Mouse (Mus musculus) heart, embryonic 14.5 days (tissue): ENCODE measurements around the gene Rnf182. TPM values are rescaled to one million over a fixed set of nuclear protein-coding genes. Genes with fewer than 3 reads are reported as not detected.

Experiments
- ATAC-seq: fragments of 200-750 bp; cut with Nextera tagmentation; 2 replicates; pipeline ENCODE4 v1.8.0; 2017; ENCODE audit warnings: low read depth, moderate TSS enrichment; ENCODE audit not compliant: insufficient number of reproducible peaks, insufficient read depth, low FRiP score
- H3K27ac ChIP-seq, 2 experiments: fragments of 200-500 bp in 1 of 2; fragments of 300-500 bp in 1 of 2; sonication (generic) in 1 of 2; replicated peaks in 1 of 2; 2 replicates each; pipeline ENCODE4 v1.5.1; 2012 to 2014; ENCODE audit warnings: low read depth in 2 of 2, low read length in 2 of 2, control low read depth in 1 of 2, mild to moderate bottlenecking in 1 of 2, mixed read lengths in 1 of 2; ENCODE audit not compliant: control insufficient read depth in 1 of 2, insufficient read depth in 1 of 2
- H3K27me3 ChIP-seq: fragments of 300-500 bp; sonication (generic); 2 replicates; pipeline ENCODE4 v1.6.1; 2014; ENCODE audit warnings: mild to moderate bottlenecking, low read length, control low read depth; ENCODE audit not compliant: control insufficient read depth, insufficient read depth
- H3K36me3 ChIP-seq: fragments of 300-500 bp; sonication (generic); 2 replicates; pipeline ENCODE4 v1.6.1; 2014; ENCODE audit warnings: mild to moderate bottlenecking, control low read depth, low read length, mixed read lengths; ENCODE audit not compliant: control insufficient read depth, insufficient read depth
- H3K4me1 ChIP-seq, 2 experiments: fragments of 200-500 bp in 1 of 2; fragments of 300-500 bp in 1 of 2; sonication (generic) in 1 of 2; 2 replicates each; pipeline ENCODE4 v1.6.1; 2012 to 2014; ENCODE audit warnings: low read length in 2 of 2, control low read depth in 1 of 2, mixed read lengths in 1 of 2; ENCODE audit not compliant: control insufficient read depth in 2 of 2, insufficient read depth in 2 of 2
- H3K4me2 ChIP-seq: fragments of 300-500 bp; sonication (generic); 2 replicates; pipeline ENCODE4 v1.6.1; 2014; ENCODE audit warnings: mild to moderate bottlenecking, low read length
- H3K4me3 ChIP-seq, 2 experiments: fragments of 200-500 bp in 1 of 2; fragments of 300-500 bp in 1 of 2; sonication (generic) in 1 of 2; 2 replicates each; pipeline ENCODE4 v1.5.1; 2012 to 2014; ENCODE audit warnings: low read length in 2 of 2, mild to moderate bottlenecking in 2 of 2, control low read depth in 1 of 2, low read depth in 1 of 2, moderate library complexity in 1 of 2; ENCODE audit not compliant: control insufficient read depth in 1 of 2, insufficient read depth in 1 of 2
- H3K9ac ChIP-seq: fragments of 300-500 bp; sonication (generic); 2 replicates; pipeline ENCODE4 v1.6.1; 2014; ENCODE audit warnings: mild to moderate bottlenecking, low read length
- H3K9me3 ChIP-seq: fragments of 300-500 bp; sonication (generic); 2 replicates; pipeline ENCODE4 v1.6.1; 2016; ENCODE audit warnings: low read length, control low read depth; ENCODE audit not compliant: control insufficient read depth
- WGBS: fragments of 180-500 bp; shearing (Covaris S2); extraction: QIAGEN DNeasy Blood & Tissue Kit; methylation state at CpG from one replicate; pipeline ENCODE4 v1.1.7; 2014; 5-methylcytosine and 5-hydroxymethylcytosine counted together
- polyA plus RNA-seq: library from polyadenylated mRNA; unstranded; fragments of >200 nt; fragmentation: Nextera tagmentation; extraction: Ambion mirVana; gene quantifications from 2 replicates; pipeline ENCODE4 v1.2.1, GENCODE M21; 2014

The Rnf182 gene
- polyA plus RNA-seq, 1 experiment from 2014 or later, result 2.6 TPM

DNA sequence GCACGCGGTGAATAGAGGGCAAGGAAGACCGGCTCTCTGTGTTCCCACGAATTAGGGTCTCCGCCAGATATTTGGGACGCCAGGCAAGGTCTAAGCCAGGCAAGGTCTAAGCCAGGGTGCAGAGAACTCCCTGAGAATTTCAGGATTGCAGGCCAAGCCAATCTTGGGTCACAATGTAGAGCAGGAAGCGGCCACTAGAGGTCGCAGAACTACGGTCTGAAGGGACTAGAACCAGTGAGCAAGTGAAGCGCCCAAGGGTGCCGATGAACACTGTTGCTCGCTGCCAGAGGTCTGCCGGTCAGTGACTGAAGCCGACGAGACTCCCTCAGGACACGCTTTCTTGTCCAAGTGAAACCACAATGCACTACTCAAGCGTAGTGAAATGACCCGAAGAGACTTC, 35.8 kb upstream of the Rnf182 start:
- ATAC-seq, result no peak
- WGBS, result 16% methylated on average over 18 of the region's 18 CpGs
- H3K4me1 ChIP-seq, result no peaks in the 10 kb centered on the region
- no peaks in the 10 kb centered on the region for H3K36me3 ChIP-seq
- no peak overlapping the region for H3K4me3 ChIP-seq
- H3K9me3 ChIP-seq, result no peaks in the 10 kb centered on the region
- peak overlapping the region; percentile 26 for H3K4me2 ChIP-seq
- H3K27ac ChIP-seq, result no peak overlapping the region
- 0 out of 2 replicates have a peak, but pooled peaks cover 5% of the 10 kb centered on the region for H3K27me3 ChIP-seq
- H3K9ac ChIP-seq, result no peak overlapping the region

DNA sequence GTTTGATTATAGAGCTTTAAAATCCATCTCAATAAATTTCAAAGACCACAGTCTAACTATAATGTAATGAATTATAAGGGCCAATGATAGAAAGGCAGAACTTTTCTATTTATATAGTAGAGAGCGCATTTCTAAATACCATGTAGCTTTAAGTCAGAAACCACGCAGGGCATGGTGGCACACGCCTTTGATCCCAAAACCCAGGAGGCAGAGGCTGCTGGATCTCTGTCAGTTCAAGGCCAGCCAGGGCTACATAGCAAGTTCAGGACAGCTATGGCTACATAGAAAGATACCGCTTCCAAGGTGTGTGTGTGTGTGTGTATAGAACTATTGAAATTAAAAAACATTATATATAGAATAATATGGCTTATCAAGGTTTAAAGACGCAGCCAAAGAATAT, 34.8 kb upstream of the Rnf182 start:
- Histone ChIP-seq H3K4me1 (no peaks in the 10 kb centered on the region), H3K36me3 (no peaks in the 10 kb centered on the region), H3K9me3 (no peaks in the 10 kb centered on the region), H3K4me3 (no peak overlapping the region), H3K9ac (no peak overlapping the region), H3K27me3 (0 out of 2 replicates have a peak, but pooled peaks cover 5% of the 10 kb centered on the region), H3K4me2 (no peak overlapping the region), H3K27ac (no peak overlapping the region)
- ATAC-seq, result no peak
- WGBS, result 90% methylated on average over 5 of the region's 5 CpGs

DNA sequence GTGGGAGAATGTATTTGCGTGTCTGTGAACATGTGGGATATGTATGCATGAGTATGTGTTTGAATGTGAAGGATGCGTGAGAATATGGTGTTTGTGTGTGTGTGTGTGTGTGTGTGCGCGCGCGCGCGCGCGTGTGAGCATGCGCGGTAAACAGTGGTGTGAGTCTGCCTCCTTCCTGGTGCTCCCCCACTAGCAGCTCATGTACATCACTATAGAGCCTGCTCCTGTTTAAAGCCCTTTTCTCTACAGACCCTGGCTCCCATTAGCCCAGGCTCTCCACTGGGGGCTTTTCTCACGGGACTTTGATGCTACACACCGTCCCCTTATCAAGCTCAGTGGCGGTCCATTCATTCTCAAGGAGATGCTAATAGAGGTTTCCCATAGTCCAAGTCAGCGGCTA, 32.5 kb upstream of the Rnf182 start:
- no peak for ATAC-seq
- WGBS, result 47% methylated on average over 16 of the region's 16 CpGs
- peaks cover 0 to 1% of the 10 kb centered on the region in 2 experiments; a peak in 1 of 4 replicates for H3K4me1 ChIP-seq
- H3K4me3 ChIP-seq, result no peak overlapping the region
- peak overlapping the region; percentile 22; the same call in 1 of the 2 replicates for H3K4me2 ChIP-seq
- no peaks in the 10 kb centered on the region for H3K36me3 ChIP-seq
- H3K9ac ChIP-seq, result no peak overlapping the region
- 0 out of 2 replicates have a peak, but pooled peaks cover 5% of the 10 kb centered on the region for H3K27me3 ChIP-seq
- H3K9me3 ChIP-seq, result no peaks in the 10 kb centered on the region
- no peak overlapping the region for H3K27ac ChIP-seq

DNA sequence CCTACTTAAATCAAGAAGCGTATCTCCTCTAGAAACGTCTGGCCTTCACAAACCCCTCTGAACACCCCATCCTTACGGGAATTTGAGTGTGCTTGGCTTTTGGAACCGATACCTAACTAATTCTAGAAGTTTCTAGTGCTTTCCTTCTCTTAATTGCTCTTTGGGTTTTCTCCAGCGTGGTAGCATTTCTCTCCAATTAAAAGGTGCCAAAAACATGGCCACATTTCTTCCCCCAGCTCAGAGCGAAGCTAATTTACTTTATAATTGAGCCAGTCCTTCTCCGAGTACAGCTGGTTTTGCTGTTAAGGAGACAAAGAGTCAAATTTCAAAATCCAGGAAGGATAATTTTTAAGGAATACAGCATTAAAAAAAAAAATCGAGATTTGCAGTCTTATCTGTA, 32.0 kb upstream of the Rnf182 start:
- H3K27me3 ChIP-seq, result 0 out of 2 replicates have a peak, but pooled peaks cover 5% of the 10 kb centered on the region
- H3K9ac ChIP-seq, result no peak overlapping the region
- H3K36me3 ChIP-seq, result no peaks in the 10 kb centered on the region
- H3K9me3 ChIP-seq, result no peaks in the 10 kb centered on the region
- H3K27ac ChIP-seq, result no peak overlapping the region
- ATAC-seq, result no peak
- WGBS, result 67% methylated on average over 8 of the region's 8 CpGs
- peaks cover 0 to 6% of the 10 kb centered on the region in 2 experiments; a peak in 1 of 4 replicates for H3K4me1 ChIP-seq
- no peak overlapping the region for H3K4me2 ChIP-seq
- H3K4me3 ChIP-seq, result no peak overlapping the region

DNA sequence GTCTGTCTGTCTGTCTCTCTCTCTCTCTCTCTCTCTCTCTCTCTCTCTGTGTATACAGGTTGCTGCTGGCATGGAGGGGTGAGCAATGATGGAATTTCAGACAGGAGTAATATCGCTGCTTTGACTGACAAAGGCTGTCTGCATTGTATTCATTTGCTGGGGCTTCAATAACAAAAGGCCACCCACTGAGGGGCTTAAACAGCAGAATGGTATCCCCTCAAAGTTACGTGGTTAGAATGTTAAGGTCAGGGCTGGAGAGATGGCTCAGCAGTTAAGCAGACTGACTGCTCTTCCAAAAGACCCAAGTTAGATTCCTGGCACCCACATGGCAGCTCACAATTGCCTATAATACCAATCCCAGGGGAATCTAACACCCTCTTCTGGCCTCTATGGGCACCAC, 30.2 kb upstream of the Rnf182 start:
- ATAC-seq, result no peak
- Histone ChIP-seq H3K9ac (no peak overlapping the region), H3K27ac (no peak overlapping the region), H3K4me1 (peaks cover 0 to 7% of the 10 kb centered on the region in 2 experiments; a peak in 1 of 4 replicates), H3K27me3 (0 out of 2 replicates have a peak, but pooled peaks cover 5% of the 10 kb centered on the region), H3K4me3 (no peak overlapping the region), H3K4me2 (no peak overlapping the region), H3K36me3 (no peaks in the 10 kb centered on the region), H3K9me3 (no peaks in the 10 kb centered on the region)
- WGBS, result 84% methylated on average over 2 of the region's 2 CpGs

DNA sequence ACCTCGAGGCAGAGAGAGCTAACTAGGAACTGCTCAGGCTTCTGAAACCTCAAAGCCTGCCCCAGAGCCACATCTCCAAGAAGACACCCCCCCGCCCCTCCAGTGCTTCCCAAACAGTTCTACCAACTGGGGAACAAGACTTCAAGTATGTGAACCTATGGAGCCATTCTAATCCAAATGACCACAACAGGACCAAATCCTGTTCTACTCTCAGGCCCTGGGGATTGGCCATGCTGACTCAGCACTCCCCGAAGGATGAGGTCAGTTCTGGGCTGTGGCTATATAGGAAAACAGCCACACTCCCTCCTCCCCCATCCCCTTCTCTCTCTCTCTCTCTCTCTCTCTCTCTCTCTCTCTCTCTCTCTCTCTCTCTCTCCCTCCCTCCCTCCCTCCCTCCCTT, 28.5 kb upstream of the Rnf182 start:
- Histone ChIP-seq H3K27me3 (0 out of 2 replicates have a peak, but pooled peaks cover 5% of the 10 kb centered on the region), H3K4me2 (no peak overlapping the region)
- ATAC-seq, result no peak

DNA sequence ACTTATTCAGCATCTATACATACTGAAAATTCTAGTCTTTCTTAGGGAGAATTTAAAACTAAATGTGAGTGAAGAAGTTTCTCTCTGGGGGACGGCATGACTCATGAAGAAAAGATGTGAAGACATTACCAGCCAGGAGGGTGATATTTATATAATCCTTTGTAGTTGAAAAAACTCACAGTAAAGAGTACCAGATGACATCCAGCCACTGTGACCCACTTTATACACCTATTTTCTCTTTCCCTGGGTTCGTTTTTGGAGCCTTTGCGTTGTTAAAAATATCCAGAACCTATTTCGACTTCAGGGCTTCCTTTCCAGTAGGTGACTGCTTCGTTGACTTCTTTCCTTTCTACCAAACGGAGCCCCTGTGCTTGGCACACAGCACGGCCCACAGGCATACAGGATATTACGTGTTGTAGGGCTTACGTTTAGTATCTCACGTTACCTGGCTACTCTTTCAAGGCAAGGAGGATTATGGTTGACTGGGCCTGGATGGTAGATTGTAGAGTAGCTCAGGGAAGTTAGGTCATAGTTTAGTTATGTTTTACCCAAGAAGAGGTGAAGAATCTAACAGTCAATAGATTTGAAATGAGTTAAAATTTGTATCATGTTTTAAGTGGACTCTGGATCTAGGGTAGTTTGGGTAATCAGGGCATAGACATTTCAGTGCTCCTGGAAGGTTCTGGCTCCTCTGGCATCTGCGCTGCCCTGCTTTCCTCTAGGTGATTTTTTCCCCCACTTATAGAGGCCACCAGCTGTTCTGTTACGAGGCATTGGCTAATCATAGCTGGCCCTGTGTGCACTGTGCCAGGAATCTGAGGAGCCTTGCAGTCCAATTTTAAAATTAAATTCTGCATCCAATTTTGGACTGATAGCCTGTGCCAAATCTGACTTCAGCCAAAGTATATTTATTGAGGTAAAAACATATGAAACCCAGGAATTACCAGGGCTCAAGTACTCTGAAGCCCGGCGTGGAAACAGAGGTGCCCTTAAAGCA, 27.4 kb upstream of the Rnf182 start:
- no peak overlapping the region for H3K27ac ChIP-seq
- H3K9ac ChIP-seq, result no peak overlapping the region
- WGBS, result 73% methylated on average over 14 of the region's 14 CpGs
- H3K4me1 ChIP-seq, result peaks cover 0 to 7% of the 10 kb centered on the region in 2 experiments; a peak in 1 of 4 replicates
- 0 out of 2 replicates have a peak, but pooled peaks cover 5% of the 10 kb centered on the region for H3K27me3 ChIP-seq
- no peak for ATAC-seq
- H3K36me3 ChIP-seq, result no peaks in the 10 kb centered on the region
- no peak overlapping the region for H3K4me2 ChIP-seq
- H3K4me3 ChIP-seq, result no peak overlapping the region
- H3K9me3 ChIP-seq, result no peaks in the 10 kb centered on the region

More for the DNA sequence above, 28.5 kb upstream of the Rnf182 start:
- Histone ChIP-seq H3K9me3 (no peaks in the 10 kb centered on the region), H3K4me1 (peaks cover 0 to 7% of the 10 kb centered on the region in 2 experiments; a peak in 1 of 4 replicates), H3K27ac (no peak overlapping the region), H3K36me3 (no peaks in the 10 kb centered on the region), H3K4me3 (no peak overlapping the region), H3K9ac (no peak overlapping the region)
- 89% methylated on average over 3 of the region's 3 CpGs for WGBS
